Mouse (Mus musculus) CH12F3 (cell line): ENCODE measurements around the gene Mrps33.

Experiments
- in situ Hi-C: fragments of 300-500 bp; cut with MboI; formaldehyde crosslinking; loops from 2 replicates; pipeline ENCODE4 v1.14.3; 2020; ENCODE audit warnings: low sequenced_read_pairs

Gene Mrps33

DNA sequence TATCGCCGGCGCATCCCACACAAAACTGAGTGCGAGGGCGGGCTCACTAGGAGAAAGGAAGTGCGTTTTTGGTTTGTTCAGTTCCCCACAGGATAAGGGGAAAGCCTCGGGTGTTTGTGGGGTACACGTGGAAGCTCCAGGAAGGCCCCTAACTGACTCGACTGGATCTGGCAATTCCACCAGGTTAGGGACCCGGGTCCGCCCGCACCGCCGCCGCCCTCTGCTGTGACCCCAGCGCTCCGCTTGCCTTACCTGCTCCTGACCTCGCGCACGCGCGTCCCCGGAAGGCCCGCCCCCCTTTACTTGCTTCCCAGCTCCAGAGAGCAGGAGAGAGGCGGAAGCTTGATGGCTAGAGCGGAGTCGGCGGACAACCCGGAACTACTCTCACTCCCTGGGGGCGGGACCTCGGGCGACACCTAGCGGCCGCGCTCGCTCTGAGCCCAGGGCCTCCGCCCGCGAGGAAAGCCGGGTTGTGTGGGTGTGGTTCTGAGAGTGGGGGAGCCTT lies at the start of gene Mrps33:
TSS of gene Mrps33 (minus strand) at position 377 of the 505 bp plus-strand sequence.
- in situ Hi-C loops, result no loop called here

DNA sequence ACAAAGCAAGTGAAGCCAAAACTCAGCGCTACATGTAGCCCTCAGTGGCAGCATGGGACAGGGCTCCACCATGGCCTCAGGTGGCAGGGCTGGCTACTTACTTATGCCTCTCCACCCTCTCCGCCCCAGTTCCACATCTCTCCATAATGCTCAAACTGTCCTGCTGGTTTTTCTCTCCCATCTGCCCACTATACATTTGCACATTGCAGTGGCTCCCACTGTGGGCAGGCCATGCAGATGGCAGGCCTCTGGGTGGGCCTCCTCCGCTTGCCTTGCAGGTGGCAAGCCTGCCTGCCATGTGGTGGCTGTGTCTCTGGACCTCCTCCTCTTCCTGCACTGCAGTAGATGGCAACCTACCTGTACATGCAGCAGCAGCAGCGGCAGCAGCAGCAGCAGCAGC lies 38.9 kb upstream of the Mrps33 start:
- in situ Hi-C loops, result no loop called here

DNA sequence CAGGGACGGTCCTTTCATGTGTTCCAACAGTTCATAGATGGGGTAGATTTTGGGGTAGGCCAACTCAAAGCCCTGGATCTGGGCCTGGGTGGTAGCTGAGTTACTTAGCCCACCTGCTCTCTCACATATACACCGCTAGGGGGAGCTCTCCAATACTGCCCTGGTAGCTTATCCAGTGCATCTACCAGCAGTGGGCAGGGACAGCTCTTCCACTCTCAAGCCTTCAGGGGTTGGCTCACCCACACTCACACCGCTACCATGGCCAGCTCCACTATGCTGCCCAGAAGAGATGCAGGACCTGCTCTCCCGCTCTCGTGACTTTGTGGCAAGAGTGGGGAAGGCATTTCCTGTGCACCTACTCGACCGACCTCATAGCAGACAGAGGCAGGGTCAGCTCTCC lies 38.0 kb upstream of the Mrps33 start:
- in situ Hi-C loops, result no loop called here

DNA sequence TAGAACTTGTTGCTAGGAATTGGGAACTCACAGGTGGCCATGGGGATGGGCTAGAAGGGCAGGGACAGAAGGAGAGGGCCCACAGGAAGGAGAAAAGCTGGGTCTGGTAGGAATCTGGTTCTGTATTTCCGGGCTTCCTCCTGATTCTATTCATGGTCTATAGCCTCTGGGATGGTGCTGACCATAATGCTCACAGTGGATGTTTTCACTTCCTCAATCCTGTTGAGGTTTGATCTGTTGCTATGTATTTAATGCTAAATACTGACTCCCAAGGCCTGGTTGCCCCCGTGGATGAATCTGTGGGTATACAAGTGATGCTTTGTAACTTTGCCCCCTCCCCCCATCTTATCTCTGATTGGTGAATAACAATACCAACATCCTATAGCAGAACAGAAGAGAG lies 36.8 kb upstream of the Mrps33 start:
- in situ Hi-C loops, result no loop called here

DNA sequence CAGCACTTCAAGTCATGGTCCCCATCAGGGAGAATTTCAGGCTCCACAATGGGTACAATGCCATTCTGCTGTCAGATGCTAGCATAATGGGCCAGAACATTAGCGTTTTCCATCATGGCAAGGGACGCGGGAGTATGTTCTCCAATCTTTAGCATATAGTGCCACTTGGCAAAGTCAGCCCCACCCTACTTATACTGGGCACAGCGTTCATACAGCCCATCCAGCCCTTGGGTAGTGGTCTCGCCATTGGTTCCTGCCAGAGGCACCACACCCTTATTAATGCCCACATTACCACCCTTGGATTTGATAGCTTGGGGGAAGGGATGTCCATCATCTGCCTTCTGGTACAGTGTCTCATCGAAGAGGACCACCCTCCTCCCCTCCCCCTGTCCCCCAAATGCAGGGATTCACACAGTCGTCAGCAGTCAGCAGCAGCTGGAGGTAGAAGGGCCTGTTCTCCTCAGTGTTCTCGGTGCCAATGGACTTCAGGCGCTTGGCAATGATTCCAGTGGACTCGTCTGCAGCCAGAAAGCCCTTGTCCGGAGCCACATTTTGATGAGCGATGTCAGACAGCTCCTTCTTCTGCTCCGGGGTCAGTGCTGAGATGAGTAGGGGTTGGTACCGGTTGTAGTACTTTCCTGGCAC lies 33.0 kb upstream of the Mrps33 start:
- in situ Hi-C loops, result no loop called here

DNA sequence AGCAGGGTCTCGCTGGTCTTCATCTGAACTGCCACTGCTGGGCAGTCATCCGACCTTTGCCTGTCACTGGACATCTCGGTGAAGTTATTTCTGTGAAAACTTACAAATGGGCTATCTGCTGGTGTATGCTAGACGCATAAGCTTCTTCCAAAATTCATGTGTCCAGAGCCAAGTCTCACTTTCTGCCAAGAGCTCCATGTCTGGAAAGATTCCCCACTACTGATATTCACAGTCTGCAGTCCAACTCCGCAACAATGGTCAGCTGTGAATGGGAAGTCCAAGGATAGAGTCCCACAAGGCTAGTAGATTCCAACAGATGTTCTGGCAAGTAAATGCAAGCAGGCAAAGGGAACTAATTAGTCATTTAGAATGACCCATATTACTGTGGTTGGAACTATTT lies 17.9 kb upstream of the Mrps33 start:
- in situ Hi-C loops, result no loop called here

DNA sequence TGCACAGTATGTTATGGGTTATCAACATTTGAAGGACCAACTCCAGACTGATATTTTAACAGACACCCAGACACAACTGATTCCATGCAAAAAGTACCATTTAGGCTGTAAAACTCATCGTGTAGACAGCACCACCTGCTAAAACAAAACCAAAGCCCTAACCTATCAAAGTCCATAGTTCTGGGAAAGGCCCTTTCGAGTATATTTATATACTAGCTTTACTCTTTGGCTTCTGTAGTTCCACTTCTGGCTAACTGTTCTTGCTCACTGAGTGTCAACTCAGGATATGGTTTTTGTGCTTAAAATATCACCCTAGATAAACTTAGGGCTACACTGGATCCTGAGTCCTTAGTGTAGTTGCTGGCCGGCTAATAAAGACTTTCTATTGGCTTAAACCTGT lies 10.5 kb upstream of the Mrps33 start:
- in situ Hi-C loops, result no loop called here

DNA sequence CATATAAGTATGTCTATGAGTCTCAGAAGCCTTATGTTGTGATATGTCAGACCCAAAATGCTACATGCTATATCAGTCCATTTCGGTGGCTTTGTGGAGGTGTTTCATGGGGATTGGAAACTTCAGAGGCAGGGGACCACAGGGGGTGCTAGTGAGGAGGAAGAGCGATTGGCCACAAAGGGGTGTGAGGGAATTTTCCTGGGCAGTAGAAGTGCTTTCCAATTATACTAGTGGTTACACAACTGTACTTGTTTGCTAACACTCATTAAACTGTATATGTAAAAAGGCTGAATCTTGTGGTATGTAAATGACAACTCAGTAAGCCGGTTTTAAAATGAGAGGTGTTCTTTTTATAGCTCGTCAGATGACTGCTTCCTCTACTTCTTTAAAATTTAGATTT lies 8.1 kb upstream of the Mrps33 start:
- in situ Hi-C loops, result no loop called here

DNA sequence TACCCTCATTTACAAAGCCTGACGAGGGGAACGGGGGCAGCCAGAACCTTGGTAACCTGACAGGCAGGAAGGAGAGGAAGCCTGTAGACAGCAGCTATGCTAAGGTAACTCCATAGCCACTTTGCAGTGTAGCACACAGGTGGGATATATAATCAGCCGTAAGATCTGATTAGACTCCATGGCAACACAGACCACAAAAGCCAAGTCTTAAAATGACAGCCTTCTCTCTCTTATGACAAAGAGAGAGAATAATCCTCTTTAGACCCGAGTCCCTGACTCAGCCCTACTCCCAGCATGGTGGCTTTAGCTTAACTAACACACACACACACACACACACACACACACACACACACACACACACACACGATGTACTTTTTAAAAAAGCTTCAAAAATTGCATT lies 2.3 kb downstream of the Mrps33 start:
- in situ Hi-C loops, result no loop called here

DNA sequence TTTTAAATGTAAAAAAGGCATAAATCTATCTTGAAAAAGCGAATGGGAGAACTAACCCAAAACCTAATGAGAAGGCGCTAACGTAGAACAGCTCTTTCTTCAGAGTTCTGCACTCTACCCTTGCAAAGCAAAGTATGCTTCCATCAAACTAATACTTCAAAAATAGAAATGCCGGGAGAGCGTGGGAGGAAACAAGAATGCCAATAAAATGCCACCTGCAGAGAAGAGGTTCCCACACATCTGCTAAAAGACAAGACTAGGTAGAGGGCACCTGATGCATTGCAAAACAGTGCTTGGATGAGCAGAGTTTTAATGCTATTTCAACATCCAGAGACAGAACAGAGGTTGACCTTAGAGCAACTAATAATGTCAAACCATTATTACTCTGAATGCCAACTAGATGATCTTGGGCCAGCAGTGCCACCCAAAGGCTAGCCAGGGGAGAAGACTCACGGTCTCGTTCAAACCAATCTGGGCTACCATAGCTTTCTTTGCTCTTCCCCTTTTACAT lies 3.7 kb downstream of the Mrps33 start:
- in situ Hi-C loops, result no loop called here

DNA sequence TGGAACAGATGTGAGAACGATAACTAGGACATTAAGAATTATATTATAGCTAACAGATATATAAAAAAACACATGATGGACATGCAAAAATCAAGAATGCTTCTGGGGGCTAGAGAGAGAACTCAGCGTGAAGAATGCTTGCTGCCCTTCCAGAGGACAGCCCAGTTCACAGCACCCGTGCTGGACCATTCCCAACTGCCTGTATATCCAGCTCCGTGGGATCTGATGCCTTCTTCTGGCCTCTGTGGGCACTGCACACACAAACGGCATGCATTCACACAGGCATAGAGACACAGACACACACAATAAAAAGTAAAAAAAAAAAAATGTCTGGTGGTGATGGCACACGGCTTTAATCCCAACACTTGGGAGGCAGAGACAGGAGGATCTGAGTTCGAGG lies 4.5 kb downstream of the Mrps33 start:
- in situ Hi-C loops, result no loop called here

DNA sequence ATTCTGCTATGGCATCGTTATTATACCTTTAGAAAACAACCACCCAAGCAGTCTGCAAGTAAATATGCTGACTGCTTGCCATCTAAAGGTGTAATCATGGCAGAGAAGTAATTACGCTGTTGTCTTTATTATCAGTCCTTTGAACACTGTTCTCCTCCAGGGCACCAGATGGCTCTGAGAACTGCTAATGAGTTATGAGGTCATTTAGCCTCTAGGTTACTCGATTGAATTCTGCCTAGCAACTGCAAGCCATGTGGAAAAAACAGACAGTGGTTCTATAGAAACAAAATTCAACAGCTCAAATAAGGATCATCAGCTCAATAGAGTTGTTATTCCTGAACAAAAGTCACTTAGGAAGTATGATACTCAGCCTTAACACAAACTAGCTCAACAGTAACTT lies 4.9 kb downstream of the Mrps33 start:
- in situ Hi-C loops, result no loop called here

DNA sequence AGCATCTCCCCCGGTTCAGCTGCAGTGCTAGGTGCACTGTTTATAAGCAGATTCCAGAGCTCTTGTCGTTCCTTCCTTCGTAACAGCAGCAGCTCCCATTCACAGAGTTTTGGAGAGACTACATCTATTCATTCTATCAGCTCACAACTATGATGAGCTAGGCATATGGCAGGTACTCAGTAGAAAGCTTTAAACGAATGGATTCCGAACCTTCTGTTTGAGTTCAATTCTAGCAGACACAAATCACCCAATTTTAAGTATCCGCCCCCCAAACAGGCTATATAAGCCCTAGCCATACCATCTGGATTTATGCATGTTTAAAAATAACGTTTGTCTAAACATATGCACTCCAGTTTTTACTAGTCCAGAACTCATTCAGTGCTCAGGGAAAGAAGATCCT lies 9.8 kb downstream of the Mrps33 start:
- in situ Hi-C loops, result no loop called here

DNA sequence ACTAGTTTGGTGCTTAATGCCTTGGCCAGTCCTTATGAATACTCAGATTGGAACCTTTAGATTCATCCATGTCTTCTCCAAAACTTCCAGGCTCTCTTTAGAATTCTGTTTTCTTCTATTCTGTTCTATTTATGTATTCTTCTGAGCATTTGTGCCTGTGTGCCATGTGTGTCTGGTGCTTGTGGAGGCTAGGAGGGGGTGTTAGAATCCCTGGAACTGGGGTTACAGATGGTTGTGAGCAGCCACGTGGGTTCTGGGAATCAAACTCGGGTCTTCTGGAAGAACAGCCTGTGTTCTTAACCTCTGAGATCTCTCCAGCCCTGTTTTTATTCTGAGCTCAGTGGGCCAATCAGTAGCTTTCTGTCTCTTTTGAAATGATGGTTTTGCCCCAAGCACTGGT lies 13.7 kb downstream of the Mrps33 start:
- in situ Hi-C loops, result no loop called here

DNA sequence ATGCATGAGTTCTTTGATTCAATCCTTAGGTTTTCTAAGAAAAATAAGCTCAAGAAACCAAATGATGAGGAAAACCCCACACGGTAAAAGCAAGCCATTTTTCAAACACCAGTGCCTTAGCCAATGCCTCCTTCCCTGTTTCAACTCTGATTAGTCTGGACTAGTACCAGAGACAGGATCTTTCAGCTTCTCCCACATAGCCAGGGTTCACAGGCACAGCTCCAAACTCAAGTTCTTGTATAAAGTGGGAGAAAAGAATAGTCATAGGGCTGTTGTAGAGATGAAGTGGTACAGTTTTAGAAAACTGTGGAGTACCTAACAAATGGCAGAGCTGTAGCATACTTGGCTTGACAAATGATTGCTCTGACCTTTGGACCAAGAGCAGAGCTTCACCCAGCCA lies 14.6 kb downstream of the Mrps33 start:
- in situ Hi-C loops, result no loop called here

DNA sequence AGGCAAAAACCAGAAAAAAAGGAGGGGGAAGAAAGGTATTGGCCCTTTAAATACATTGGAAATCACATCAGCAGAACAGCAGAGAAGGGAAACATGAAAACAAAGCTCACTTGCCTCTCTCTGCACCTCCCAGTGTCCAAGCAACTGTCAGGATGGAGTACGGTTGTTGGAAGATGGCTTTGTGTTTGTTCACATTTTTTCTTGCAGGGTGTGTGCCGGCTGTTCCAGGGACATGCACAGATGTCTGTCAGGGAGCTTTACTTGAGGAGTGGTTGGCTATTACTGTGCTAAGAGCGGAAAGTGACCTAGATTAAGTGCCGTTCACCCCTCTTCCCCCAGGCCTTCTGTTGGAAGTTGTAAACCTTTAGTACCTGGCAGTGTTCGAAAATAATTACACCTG lies 19.0 kb downstream of the Mrps33 start:
- in situ Hi-C loops, result no loop called here

DNA sequence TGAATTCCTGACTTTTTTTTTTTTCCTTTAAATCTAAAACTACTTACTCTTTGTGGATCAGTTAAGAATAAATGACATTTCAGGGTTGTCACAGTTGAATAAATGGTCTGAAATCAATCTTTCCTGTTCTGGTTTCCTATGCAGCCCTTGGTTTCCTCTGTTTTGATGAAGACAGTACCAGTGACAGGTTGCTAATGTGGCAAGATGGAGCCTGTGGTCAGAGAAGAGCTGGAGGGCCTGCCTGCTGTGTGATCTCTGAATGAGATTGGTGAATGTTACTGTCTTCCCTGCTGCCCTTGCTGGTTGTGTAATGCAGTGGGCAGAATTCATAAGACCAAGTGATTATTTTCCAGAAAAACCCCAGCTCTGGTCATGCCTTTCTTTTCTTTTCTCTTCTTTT lies 22.4 kb downstream of the Mrps33 start:
- in situ Hi-C loops, result no loop called here

DNA sequence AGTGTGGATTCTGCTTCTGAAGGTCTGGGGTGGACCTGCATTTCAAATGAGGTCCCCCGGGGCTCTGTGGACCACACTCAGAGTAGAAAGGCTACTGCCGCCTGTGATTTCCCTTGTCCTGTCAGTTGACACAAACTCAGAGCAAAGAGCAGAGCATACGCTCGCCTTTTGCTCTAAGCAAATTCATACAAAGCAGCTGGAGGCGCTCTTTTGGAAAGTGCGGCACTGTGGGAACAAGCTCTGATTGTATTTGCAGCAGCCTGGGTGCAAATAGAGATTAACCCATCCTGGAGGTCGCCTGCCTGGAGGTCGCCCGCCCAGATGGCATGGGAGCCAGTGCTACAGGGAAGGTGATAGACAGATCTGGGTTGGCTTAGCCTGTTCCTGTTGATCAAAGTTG lies 23.0 kb downstream of the Mrps33 start:
- in situ Hi-C loops, result no loop called here

DNA sequence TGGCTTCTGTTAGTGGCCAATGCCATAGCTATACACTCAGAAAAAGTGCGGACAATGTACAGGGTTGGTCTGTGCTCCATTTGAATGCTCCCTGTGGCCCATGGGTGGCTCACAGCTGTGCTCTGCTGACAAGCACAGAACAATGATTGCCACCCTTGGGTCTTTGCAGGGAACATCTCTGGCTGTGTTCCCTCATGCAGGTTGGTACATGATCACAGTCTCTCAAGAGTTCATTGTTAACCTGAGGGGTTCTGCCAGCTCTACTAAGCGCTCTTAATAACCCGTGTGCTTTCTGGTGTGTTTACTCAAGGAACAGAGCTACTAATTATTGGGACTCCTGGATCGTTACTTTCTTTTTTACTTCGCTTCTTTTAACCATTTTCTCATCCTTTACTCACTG lies 24.8 kb downstream of the Mrps33 start:
- in situ Hi-C loops, result no loop called here

DNA sequence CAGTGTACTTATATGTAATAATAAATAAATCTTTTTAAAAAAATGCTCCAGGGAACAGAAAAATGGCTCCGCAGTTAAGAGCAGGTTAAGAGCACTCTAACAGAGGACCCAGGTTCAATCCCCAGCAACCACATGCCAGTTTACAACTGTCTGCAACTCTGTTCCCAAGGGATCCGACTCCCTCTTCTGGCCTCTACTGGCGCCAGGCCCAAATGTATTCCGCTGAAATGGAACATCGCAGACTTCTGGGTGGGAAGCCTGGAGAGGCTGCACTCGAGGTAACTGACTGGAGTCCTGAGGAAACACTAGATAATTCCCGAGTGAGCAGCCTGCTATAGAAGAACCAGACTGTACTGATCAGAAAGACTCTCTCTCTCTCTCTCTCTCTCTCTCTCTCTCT lies 27.3 kb downstream of the Mrps33 start:
- in situ Hi-C loops, result no loop called here

DNA sequence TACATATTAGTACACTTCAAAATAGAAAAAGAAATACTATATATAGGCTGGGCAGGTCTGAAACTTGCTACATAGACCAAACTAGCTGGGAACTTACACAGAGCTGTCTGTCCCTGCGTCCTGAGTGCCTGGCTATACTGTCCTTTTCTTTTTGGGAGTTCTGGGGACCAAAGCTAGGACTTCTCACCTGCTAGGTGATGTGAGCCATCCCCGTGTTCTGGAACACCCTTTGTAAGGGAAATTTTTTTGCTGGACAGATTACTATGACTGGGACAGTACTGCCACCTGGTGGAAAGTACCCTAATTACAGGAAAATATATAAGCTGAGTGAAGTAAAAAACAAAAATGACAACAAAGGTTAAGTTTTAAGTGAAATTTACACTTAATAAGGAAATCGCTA lies 28.2 kb downstream of the Mrps33 start:
- in situ Hi-C loops, result no loop called here

DNA sequence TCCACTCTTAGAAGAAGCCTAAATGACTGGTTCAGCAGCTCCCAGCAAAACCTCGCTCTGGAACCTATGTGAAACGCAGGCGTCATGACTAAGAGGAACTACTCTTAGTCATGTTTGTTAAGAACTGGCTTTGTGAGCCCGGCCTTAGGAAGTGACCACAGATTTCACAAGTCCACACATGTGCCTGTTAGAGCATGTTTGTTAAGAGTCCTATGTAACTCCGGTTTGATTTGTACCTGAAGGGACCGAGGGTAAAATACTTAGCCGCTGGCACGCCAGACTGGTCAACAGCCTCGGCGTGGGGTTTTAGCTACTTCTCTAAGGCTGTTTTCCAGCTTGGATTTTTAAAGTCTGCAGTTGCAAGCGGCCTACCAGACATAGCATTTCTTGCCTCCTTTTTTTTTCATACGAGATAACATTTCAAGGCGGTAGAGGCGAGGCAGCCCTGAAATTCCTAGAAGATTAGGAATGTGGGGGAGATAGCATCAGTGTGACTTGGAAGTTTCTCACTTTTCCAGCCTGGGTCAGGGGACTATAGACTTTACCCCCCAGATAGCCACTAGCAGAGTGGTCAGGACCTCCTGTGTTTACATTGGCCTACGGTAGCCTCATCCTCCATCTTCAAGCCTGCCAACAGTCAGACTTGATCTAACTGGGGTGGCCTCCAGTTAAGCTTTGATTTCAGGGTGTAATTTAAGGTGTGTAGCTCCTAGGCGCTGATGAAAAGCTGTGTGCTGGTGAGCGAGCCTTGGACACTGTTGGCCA lies 28.8 kb downstream of the Mrps33 start:
- in situ Hi-C loops, result no loop called here
